Mouse (Mus musculus) CH12F3 (cell line): ENCODE measurements at regions not wholly inside any gene's neighbourhood (a gene's known extent, or its start where the extent isn't known, plus 50 kb on each side); places are given as distances from the start of the nearest gene placed in this dataset.

Source experiments
- in situ Hi-C: fragments of 300-500 bp; cut with MboI; formaldehyde crosslinking; loops from 2 replicates; pipeline ENCODE4 v1.14.3; 2020; ENCODE audit warnings: low sequenced_read_pairs

DNA sequence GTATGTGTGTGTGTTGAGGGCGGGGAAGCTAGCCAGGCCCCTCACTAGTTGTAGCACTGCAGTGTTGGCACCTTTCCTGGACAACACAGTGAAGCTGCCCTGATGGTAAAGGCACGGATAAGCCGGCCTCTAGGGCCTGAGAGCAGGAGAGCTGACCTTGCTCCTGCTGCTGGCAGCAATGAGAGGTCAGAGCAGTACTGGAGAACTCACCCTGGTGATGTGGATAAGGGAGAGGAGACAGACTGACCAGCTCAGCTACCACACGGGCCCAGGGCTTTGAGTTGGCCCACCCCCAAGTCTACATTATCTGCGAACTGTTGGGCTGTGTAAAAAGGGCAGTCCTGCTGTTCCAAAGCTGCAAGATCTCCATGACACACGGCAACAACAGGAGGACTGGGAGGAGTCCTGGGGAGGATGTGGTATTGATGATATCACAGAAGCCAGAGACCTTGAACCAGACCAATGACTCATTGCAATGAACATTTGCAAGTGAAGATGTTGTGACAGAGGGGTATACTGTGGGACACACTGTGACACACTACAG is 131.4 kb upstream of the Map1b start:
- in situ Hi-C loops, result no loop called here

DNA sequence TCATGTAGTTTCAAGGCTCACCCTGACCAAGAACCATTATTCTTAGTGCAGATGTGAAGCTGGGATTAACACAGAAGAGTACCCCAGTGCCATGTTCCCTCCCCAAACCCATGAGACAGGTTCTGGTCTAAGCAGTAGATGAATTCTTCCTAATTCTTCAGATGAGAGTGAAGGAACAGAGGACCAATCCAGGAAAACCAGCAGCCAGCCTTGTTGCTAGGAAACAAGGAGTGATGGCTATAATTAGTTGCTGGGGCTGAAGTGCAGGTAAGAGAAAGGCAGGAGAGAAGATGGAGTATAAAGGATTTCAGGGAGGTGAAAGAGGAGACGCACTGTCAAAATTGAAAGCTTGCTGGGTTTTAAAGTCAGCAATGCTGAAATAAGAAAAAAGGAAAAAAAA is 128.4 kb upstream of the Map1b start:
- in situ Hi-C loops, result no loop called here

DNA sequence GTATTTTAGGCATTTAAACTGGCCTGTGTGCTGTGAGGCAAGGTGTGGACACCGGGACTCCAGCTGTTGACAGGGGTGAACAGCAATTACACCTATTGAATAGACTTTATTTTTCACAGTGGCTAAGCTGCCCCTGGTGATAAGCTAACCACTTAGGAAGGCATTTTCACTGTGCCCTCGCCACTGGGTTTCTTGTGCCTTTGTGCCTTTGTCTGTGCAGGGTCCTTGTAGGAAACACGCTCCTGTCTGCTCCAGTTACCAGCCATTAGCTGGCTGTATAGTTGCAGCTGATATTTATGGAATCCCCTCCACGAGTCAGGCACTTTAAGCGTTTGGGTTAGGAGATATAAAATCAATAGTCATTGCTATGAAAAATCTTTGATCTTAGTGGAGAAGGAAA is 126.5 kb upstream of the Map1b start:
- in situ Hi-C loops, result no loop called here

DNA sequence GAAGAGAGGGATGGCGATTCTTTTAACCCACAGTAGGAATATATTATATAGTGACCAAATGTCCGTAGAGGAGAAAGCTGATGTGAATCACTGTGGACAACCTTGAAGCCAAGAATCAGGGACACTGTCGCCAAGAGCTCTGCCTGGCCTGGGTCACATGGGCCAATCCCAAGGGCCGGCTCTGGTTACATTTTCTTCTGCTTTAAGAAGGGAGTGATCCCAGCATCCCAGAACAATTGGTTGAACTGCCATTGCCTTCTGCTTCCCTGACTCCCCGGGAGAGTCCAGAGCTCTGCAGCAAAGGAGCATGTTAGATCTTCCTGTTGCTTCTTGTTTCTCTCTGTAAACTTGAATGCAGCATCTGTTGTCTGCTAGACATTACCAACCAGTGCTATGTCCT is 126.0 kb upstream of the Map1b start:
- in situ Hi-C loops, result no loop called here

DNA sequence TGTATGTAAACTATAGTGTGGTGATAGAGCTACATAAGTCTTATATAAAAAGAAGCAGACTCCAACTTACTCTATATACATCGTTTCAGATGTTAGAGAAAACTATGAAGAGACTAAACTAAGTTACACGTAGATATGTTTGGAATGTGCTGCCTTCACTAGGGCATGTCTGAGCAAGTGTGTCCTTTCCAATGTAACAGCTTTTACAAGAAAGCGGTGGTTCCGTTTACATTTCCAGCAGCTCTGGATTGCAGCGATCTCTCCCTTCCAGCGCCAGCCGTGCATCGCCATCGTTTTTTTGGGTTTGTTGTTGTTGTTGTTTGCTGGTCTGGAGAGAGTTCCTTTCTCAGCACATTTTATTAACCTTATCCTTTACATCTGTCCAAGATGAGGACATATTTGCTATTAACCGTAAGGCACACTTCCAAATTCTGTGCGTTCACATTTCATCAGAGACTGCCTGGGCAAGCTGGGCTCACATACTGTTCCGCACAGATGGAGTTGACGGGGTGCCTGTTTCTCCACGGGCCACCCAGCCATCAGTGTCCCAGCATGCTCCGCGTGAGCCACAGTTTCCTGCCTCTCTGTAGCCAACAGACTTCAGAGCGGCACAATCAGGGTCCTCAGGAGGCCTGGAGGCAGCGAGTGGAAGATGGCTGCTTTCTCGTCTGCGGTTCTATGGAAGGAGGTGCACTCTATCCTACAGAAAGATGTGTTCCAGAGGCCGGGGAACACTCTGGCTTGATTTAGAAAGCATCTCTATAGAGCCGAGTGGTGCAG is 125.2 kb upstream of the Map1b start:
- in situ Hi-C loops, result no loop called here

DNA sequence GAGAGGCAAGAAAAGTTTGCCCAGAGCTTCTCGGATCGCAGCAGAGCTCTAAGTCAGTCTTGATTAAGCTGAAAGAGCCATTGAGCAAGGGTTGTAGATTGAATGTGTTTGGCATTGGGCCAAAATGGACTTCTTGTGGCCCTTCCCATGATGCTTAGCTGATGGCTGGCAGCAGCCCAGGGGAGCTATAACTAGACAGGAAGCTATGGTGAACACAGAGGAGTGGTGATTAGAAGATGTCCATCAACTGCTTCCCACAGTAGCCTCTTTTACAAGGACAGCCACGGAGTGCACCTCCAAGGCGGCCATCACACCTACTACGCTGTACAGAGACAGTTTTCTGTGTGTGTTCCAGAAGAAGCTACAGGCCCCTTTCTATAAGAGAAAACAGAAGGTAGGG is 116.4 kb upstream of the Map1b start:
- in situ Hi-C loops, result no loop called here

DNA sequence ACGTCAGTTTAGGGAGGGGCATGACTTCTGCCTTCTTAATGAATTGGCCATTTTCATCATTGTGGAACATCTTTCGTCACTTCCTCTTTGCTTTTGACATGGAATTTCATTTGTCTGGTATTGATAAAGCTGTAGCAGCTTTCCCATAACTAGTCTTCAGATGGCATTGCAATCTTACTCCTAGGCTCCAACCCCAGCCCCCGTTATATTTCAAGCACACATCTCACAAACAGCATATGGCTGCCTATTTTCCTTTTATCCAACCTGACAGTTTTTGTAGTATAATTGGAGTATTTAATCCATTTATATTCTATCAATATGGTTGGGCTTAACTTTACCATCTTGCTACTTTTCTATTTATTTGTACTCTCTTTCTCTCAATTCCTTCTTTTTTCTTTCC is 114.5 kb upstream of the Map1b start:
- in situ Hi-C loops, result no loop called here

DNA sequence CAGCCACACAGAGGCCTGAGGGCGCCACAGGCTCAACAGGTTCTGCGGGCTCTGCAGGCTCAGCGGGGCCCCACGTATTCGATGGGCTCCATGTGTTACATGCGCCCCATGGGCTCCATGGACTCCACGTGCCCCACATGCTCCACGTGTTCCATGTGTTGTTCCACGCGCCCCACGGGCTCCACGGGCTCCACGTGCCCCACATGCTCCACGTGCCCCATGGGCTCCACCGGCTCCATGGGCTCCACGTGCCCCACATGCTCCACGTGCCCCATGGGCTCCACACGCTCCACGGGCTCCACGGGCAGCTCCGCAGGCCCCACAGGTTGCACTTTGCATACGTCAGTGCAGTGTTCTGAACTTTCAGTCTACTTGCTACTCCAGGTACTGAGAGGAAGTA is 114.0 kb upstream of the Map1b start:
- in situ Hi-C loops, result no loop called here

DNA sequence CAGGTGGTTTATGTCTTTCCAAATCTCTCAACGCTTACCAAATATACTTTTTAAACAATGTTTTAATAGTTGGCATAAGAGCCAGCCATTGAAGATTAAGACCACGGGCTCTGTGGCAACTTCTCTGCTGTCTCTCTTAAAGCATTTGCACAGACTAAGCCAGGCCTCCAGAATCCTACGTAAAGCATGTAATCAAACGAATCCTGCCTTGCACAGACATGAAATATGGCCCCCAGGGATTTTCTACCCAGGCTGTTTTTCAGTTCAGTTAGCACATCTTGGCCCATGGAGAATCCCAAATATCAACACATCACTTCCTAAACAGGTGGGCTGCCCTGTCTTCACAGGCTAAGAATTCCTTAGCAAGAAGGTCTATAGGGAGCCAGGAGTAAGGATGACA is 108.9 kb upstream of the Map1b start:
- in situ Hi-C loops, result no loop called here

DNA sequence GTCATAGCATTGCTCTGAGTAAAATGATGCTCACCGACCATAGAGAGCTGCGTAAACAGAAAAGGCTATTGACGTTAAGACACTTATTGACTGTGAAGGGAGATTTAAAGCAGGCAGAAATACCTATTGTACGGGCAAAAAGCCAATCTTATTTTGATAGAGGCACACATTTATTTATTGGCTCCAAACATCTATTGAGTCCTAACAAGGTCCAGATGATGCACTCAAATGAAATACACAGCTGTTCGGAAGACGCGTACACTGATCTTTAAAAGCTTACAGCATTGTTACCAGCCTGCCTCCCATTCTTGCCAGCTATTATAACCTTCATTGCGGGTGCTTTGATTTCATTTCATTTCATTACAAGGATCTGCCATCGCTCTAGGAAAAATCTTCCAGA is 102.0 kb upstream of the Map1b start:
- in situ Hi-C loops, result no loop called here

DNA sequence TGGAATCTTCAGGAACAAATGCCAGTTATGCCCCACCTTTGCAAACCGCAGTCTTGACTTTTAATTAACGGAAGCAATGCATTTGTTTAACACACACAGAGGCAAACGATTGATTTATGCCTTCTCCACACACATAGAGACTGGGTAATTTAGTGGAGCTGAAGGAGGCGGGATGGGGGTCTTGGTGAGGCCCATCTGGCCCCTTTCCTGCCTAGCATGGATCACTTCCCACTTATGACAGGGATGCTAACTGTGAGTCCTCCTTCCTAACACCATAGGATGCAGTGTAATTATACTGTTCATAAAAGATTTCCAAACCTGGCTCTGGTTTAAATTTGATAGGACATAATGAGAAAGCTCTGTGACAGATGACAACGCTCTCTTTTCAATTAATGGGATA is 101.1 kb upstream of the Map1b start:
- in situ Hi-C loops, result no loop called here

DNA sequence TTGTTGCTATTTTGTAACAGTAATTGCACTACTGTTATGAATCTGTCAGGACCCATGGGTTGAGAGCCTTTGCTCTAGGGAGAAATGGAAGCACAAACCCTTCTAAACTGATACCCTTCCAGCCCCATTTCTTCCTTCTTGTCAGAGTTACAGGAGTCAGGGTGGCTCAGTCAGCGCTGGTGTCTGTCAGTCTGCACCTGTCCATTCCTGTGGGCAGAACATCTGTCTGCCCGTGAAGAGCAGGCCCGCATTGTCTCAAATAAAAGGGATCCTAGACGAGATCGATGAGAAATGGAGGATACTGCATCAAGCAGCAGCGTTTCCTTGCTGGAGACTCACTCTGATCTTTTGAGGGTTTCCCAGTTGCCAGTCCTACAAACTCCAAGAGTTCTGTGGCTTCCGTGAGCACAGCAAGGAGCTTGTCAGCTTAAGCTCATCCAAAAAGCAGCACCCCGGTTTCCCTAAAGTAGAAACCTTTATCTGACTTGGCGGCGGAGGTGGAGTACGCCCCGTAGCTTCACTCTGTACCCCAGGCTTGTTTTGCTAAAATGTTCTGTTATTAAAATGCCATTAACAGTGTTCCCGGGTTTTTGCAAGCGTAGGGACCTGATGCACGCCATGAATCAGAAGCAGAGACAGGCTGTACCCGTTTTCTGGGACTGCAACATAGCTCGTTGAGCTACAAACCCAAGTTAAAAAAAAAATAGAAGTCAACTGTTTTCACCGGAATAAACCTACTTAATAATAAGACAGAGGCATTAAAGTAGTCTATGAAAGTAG is 95.6 kb upstream of the Map1b start:
- in situ Hi-C loops, result no loop called here

DNA sequence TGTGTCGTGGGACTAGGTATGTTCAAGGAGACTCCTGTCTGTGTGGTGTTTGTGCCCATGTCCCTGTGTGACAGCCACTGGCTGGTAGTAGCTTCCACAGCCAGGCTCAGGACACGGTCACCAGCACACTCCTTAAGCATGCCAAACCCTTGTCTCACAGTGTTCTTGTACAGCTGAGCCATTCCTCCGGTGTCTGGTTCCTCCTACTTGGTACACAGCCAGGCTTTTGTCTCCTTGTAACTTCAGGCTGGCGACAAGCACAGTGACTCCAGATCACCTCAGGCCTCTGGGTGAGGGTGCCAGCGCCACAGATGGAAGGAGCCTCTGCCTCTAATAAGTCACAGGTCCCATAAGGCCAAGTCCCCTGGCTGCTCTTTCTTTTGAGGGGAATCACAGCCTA is 94.2 kb upstream of the Map1b start:
- in situ Hi-C loops, result no loop called here

DNA sequence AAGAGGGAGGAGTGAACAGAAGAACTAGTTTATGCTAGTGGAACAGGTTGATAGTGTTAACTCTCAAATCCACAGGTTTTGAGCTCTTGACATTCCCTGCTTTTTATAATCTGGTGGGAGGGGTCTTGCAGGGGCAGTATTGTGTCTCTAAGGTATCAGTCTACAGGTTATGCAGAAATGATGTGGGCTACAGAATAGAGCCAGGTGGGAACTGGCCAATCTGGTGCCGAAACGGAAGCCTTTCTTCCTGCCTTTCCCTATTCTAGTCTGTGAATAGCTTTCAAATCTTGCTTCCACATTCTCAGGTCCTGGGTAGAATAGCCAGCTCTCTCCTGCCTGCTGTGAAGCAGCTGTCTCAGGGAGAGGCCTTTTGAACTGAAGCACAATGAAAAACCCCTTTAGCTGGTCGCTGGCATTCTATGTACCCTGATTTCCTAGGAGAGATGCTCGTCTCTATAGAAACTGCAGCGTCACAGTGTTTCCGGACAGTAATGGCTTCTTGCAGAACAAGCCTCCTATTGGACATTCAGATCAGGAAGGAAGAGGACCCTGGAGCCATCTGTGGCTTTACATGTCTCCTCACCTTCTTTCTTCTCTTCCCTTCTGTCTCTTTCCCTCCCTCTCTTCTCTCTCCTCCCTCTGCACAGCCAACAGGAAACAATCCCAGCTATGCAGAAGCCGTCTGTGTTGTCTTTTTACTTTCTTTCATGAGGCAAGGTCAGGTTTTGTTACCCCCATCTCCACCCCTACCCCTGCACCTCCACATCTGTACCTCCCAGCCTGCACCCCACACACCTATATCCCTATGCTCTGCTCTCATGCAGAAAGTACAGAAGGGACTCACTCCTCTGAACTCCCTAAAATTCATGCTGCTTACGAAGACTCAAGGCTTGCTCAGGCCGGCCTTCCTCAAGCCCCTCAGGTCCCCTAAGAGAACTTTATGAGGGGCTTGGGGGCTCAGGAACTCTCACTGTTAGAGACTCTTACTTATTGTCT is 93.1 kb upstream of the Map1b start:
- in situ Hi-C loops, result no loop called here

DNA sequence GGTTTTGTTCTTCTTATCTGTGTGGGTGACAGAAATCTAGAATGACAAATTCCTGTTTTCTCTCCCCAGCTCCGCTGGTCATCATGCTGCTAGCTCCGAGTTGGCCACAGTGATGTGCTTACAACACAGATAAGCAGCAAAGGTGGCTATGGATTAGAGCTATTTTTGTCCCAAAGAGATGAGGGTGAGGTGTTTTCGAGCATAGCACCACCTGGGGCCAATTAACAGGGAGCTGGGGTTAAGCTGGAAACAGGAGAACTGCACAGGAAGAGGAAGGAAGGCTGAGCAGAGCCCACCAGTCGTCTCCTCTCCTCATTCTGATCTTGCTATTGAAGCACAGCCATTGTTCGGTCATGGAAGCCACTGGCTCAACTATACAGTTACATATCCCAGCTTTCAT is 92.3 kb upstream of the Map1b start:
- in situ Hi-C loops, result no loop called here

DNA sequence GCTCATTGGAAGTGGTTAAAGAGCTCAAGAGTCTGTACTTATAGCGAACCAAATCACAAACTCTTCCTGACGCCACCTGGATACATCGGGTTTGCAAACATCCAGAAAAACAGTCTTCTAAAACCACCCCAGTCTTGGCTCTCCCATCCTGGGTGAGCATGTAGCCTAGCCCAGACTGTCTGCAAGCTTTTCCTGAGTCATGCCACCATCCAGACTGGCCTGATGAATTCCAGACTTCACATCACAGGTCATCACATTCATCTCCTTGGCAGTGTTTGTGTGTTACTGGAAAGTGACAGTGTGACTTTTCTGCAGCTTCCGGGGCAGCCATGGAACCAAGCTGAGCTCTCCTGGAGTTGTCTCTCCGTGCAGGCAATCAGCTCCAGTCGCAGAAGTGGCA is 90.9 kb upstream of the Map1b start:
- in situ Hi-C loops, result no loop called here

DNA sequence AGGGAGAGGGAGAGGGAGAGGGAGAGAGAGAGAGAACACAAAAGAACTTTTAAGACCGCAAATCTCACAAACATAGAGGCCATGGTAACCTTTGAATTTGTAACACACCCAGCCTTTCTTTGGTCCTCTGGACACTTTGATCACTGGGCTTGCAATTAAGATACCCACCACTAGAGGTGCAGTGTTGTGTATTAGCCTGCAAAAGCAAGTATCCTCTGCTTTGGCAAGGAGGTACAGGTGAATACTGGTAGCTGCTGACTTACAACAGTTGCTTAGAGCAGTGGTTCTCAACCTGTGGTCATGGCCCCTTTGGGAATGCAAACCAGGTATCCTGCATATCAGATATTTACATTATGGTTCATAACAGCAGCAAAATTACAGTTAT is 90.3 kb upstream of the Map1b start:
- in situ Hi-C loops, result no loop called here

DNA sequence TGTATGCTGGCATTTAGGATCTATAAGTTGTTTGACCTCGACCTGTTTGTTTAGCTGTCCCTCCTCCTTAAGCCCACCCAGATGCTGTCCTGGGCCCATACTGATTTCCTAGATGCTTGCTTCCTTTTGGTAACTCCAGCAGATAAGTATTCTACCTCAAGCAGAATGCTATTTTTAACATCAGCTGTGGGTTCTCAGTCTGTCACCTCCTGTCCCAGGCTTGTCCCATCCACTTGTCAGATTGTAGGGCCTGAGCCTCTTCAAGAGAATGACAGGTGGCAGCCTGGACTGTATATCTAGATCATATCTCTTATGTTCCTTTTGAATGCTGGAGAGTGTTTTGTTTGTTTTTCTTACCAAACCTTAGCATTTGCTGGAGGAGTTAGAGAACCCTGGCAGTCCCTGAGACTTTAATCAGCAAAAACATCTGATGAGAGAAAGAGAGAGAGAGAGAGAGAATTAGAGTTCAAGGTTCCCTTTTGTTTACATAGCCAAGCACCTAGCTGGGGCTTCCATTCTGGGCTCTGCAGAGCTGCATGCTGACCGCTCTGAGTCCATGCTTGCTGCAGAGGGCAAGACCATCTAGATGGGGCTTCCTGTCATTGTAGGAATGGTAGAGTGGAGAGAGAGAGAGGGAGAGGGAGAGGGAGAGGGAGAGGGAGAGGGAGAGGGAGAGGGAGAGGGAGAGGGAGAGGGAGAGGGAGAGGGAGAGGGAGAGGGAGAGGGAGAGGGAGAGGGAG is 89.7 kb upstream of the Map1b start:
- in situ Hi-C loops, result no loop called here

DNA sequence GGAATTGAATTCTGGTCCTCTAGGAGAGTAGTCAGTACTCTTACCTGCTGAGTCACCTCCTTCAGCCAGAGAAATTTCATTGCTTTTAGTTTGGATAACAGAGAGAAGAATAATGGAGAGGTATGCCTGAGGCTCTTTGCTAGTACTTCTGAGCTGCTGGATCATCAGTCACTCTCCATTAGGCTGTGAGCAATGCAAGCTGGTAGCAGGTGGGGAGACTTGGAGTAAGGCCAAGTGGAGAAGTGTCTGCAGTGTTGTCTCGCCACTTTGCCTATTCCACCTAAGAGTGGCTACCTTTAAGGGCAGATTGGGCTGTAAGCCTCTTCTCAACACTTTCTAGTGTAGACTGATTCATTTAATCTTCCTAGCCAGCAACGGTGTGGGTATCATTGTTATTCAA is 81.6 kb upstream of the Map1b start:
- in situ Hi-C loops, result no loop called here
